ENCODE assay signal across 18 mouse cellular contexts in genomic region chr10:43764581-43764980, GRCm38 (mm10).
A peak's percentile ranks its signal among the peaks of the same experiment; 100 is the strongest.
DNase-seq lines count a peak whose midpoint lies in the region; ATAC-seq and TF ChIP-seq lines count a peak whose summit lies in the region.
"Had no signal": no experiment of that assay in that cellular context is flagged by ENCODE, and none has a peak within 500 bp of the region (broad histone marks: within the 10 kb centered on the region; RNA-seq: fewer than 3 reads in every experiment).

No protein-coding gene starts in this region.

- H3K4me3 ChIP-seq in liver, embryonic 11.5 days (ENCODE audit: low read depth, low read length) = no peak overlapping the region
- no peak overlapping the region; a peak in 1 of 4 replicates for H3K4me3 ChIP-seq in MEL (ENCODE audit: control insufficient read depth in 1 of 2, insufficient read depth in 1 of 2, low read depth in 2 of 2, low read length in 2 of 2)
- no peak overlapping the region for H3K4me3 ChIP-seq in liver, embryonic 12.5 days
- H3K4me3 ChIP-seq in liver, embryonic 16.5 days (ENCODE audit: low read depth, low read length) = no peak overlapping the region
- H3K4me3 ChIP-seq in left cerebral cortex, adult 2 months = no peak overlapping the region
- H3K4me3 ChIP-seq: embryonic facial prominence, embryonic 12.5 days; heart, embryonic 13.5 days had no signal

- DNase-seq in liver, embryonic 11.5 days (ENCODE audit: low spot score) = peak; percentile 14
- no peak for DNase-seq in liver
- DNase-seq in MEL (ENCODE audit: low read depth, low spot score) = peak; percentile 15
- no peak for DNase-seq in layer of hippocampus, postnatal 14 days (ENCODE audit: low spot score in 2 of 2)
- no peak for DNase-seq in left cerebral cortex, adult 2 months (ENCODE audit: extremely low spot score in 1 of 2, low spot score in 2 of 2)
- DNase-seq: adrenal gland, postnatal 14 days; cerebellum, adult 11-12 months; cerebellum, adult 9-10 months; cerebellum, postnatal 25 days; gastrocnemius, postnatal 14 days; heart, postnatal 36 days had no signal

- ATAC-seq in liver, embryonic 11.5 days (replicated peaks; ENCODE audit: low FRiP score) = no peak
- ATAC-seq in liver, embryonic 12.5 days = no peak
- no peak for ATAC-seq in liver, embryonic 16.5 days (ENCODE audit: low read depth)
- ATAC-seq in monocyte, adult 5-6 weeks (replicated peaks; ENCODE audit: insufficient number of reproducible peaks, low FRiP score, low TSS enrichment, poor library complexity, severe bottlenecking) = no peak
- ATAC-seq: forebrain, embryonic 16.5 days had no signal

- no peaks in the 10 kb centered on the region for H3K27me3 ChIP-seq in liver, embryonic 11.5 days (replicated peaks; ENCODE audit: control insufficient read depth, insufficient read depth, low read length)
- no peaks in the 10 kb centered on the region for H3K27me3 ChIP-seq in MEL (ENCODE audit: control insufficient read depth in 1 of 2, insufficient read depth in 2 of 2, low read length in 2 of 2)
- H3K27me3 ChIP-seq in liver, embryonic 12.5 days (replicated peaks) = no peaks in the 10 kb centered on the region; the same call in 1 of the 2 replicates
- H3K27me3 ChIP-seq in liver, embryonic 16.5 days (ENCODE audit: control insufficient read depth, insufficient read depth, low read depth, low read length) = no peaks in the 10 kb centered on the region
- H3K27me3 ChIP-seq: heart, embryonic 13.5 days had no signal

- H3K36me3 ChIP-seq in liver, embryonic 11.5 days (ENCODE audit: control insufficient read depth, insufficient read depth, low read length) = no peaks in the 10 kb centered on the region
- peaks cover 0 to 31% of the 10 kb centered on the region in 2 experiments; a peak in 2 of 4 replicates for H3K36me3 ChIP-seq in MEL (ENCODE audit: control insufficient read depth in 1 of 2, insufficient read depth in 2 of 2, low read length in 2 of 2)
- H3K36me3 ChIP-seq in liver, embryonic 12.5 days = no peaks in the 10 kb centered on the region
- H3K36me3 ChIP-seq in liver, embryonic 16.5 days (ENCODE audit: control insufficient read depth, insufficient read depth) = no peaks in the 10 kb centered on the region
- H3K36me3 ChIP-seq: embryonic facial prominence, embryonic 12.5 days; G1E; heart, embryonic 13.5 days had no signal

- WGBS in liver, embryonic 11.5 days = 63% methylated on average over 3 of the region's 3 CpGs
- 48% methylated on average over 3 of the region's 3 CpGs for WGBS in liver, embryonic 12.5 days (ENCODE audit: insufficient replicate concordance)
- 71% methylated on average over 3 of the region's 3 CpGs for whole genome bisulfite sequencing in liver, embryonic 16.5 days (ENCODE audit: insufficient replicate concordance)

- intact Hi-C loops in left cerebral cortex, adult 2 months (cut with DNase I) = no loop called here

- no peak overlapping the region for H3K9ac ChIP-seq in liver, embryonic 11.5 days (ENCODE audit: low read depth, low read length)
- no peak overlapping the region for H3K9ac ChIP-seq in MEL (ENCODE audit: control insufficient read depth, low read depth, low read length, poor library complexity, severe bottlenecking)
- H3K9ac ChIP-seq in liver, embryonic 12.5 days = no peak overlapping the region
- H3K9ac ChIP-seq in liver, embryonic 16.5 days (ENCODE audit: low read depth, low read length) = 0 out of 2 replicates have a peak overlapping the region, but pooled peaks have one; percentile 1
- H3K9ac ChIP-seq: embryonic facial prominence, embryonic 12.5 days; heart, embryonic 13.5 days had no signal

- H3K9me3 ChIP-seq in liver, embryonic 11.5 days (ENCODE audit: control insufficient read depth, low read length) = no peaks in the 10 kb centered on the region
- H3K9me3 ChIP-seq in MEL (replicated peaks; ENCODE audit: insufficient read depth, low read length) = no peaks in the 10 kb centered on the region
- H3K9me3 ChIP-seq in liver, embryonic 12.5 days (replicated peaks) = no peaks in the 10 kb centered on the region
- H3K9me3 ChIP-seq in liver, embryonic 16.5 days (replicated peaks; ENCODE audit: control insufficient read depth, low read length) = no peaks in the 10 kb centered on the region
- H3K9me3 ChIP-seq: embryonic facial prominence, embryonic 12.5 days; heart, embryonic 13.5 days had no signal

- no peak for TF ChIP-seq EP300 in MEL (IDR thresholded peaks at IDR 0.05; ENCODE audit: low read depth in 1 of 2, low read length in 2 of 2)

- TF ChIP-seq RAD21 in MEL (IDR thresholded peaks at IDR 0.05; ENCODE audit: low read depth, low read length) = no peak

- TF ChIP-seq CTCF in MEL (IDR thresholded peaks at IDR 0.05 in 2 of 3, conservative IDR thresholded peaks at IDR 0.05 in 1 of 3; ENCODE audit: control insufficient read depth in 1 of 3, insufficient read depth in 1 of 3, low read depth in 2 of 3, low read length in 3 of 3, poor library complexity in 1 of 3, severe bottlenecking in 1 of 3) = no peak
- TF ChIP-seq CTCF in left cerebral cortex, adult 2 months (IDR thresholded peaks at IDR 0.05) = no peak

- no peaks in the 10 kb centered on the region for H3K79me2 ChIP-seq in MEL (ENCODE audit: control insufficient read depth, insufficient read depth, low read length, poor library complexity)

- no peak for TF ChIP-seq POLR2A in MEL (IDR thresholded peaks at IDR 0.05; ENCODE audit: control insufficient read depth in 1 of 2, insufficient read depth in 1 of 2, low read depth in 1 of 2, low read length in 2 of 2, poor library complexity in 1 of 2)

- peaks cover 15% of the 10 kb centered on the region for H3K4me1 ChIP-seq in liver, embryonic 11.5 days (replicated peaks; ENCODE audit: control insufficient read depth, insufficient read depth, low read length)
- H3K4me1 ChIP-seq in MEL (ENCODE audit: control insufficient read depth in 1 of 2, insufficient read depth in 2 of 2, low read length in 2 of 2) = peaks cover 18 to 41% of the 10 kb centered on the region in 2 experiments
- H3K4me1 ChIP-seq in liver, embryonic 12.5 days = peaks cover 43% of the 10 kb centered on the region
- peaks cover 26% of the 10 kb centered on the region for H3K4me1 ChIP-seq in liver, embryonic 16.5 days (ENCODE audit: control insufficient read depth, low read depth, low read length)
- H3K4me1 ChIP-seq: embryonic facial prominence, embryonic 12.5 days had no signal

- H3K4me2 ChIP-seq in liver, embryonic 11.5 days = no peak overlapping the region
- no peak overlapping the region for H3K4me2 ChIP-seq in liver, embryonic 12.5 days
- no peak overlapping the region for H3K4me2 ChIP-seq in liver, embryonic 16.5 days (ENCODE audit: low read depth, low read length)
- H3K4me2 ChIP-seq: embryonic facial prominence, embryonic 12.5 days; heart, embryonic 13.5 days had no signal

- H3K27ac ChIP-seq in liver, embryonic 11.5 days (ENCODE audit: low read depth, low read length) = peak overlapping the region; percentile 50; the same call in 1 of the 2 replicates
- H3K27ac ChIP-seq in MEL (ENCODE audit: control insufficient read depth, low read depth, low read length) = peak overlapping the region; percentile 97
- H3K27ac ChIP-seq in liver, embryonic 12.5 days = peak overlapping the region; percentile 73
- peak overlapping the region; percentile 14; the same call in 1 of the 2 replicates for H3K27ac ChIP-seq in liver, embryonic 16.5 days (ENCODE audit: low read length)
- no peak overlapping the region for H3K27ac ChIP-seq in left cerebral cortex, adult 2 months
- H3K27ac ChIP-seq: embryonic facial prominence, embryonic 12.5 days; heart, embryonic 13.5 days had no signal

TF ChIP-seq in MEL, 35 proteins besides CTCF, POLR2A, EP300 and RAD21:
- no peak for TF ChIP-seq CHD2 (IDR thresholded peaks at IDR 0.05; ENCODE audit: low read length)

Comparison
In these comparisons a context has a peak if more than half of its experiments do, and no peak if none do; other contexts are left out.
1. DNase-seq: peak in liver, embryonic 11.5 days (single experiment) and MEL (single experiment); none in liver (single experiment), layer of hippocampus, postnatal 14 days (0 of 2) and left cerebral cortex, adult 2 months (0 of 2).